Mouse (Mus musculus) embryo, embryonic 9.5 days (tissue): ENCODE measurements at regions not wholly inside any gene's neighbourhood (a gene's known extent, or its start where the extent isn't known, plus 50 kb on each side); places are given as distances from the start of the nearest gene placed in this dataset.

Experiments
- DNase-seq: peaks from one replicate; pipeline ENCODE4 v3.0.0-alpha.2; 2017; ENCODE audit errors: extremely low spot score

- no peak for DNase-seq
Observed at GRCm38 (mm10) chr2:12614345-12614744, 195.1 kb upstream of the Mindy3 start.

GRCm38 (mm10) chr2:12613858-12614257 lies 194.6 kb upstream of the Mindy3 start:
- no peak for DNase-seq

- no peak for DNase-seq
Observed at GRCm38 (mm10) chr2:12582566-12582965, 163.3 kb upstream of the Mindy3 start.

- no peak for DNase-seq
Observed at GRCm38 (mm10) chr2:12557736-12558135, 138.5 kb upstream of the Mindy3 start.

GRCm38 (mm10) chr2:12522411-12522810 lies 103.1 kb upstream of the Mindy3 start:
- no peak for DNase-seq

GRCm38 (mm10) chr2:12521744-12522143 lies 102.5 kb upstream of the Mindy3 start:
- no peak for DNase-seq

GRCm38 (mm10) chr2:12492369-12492768 lies 73.1 kb upstream of the Mindy3 start:
- DNase-seq: peak; percentile 12

- DNase-seq: no peak
Observed at GRCm38 (mm10) chr2:12469440-12470339, 50.4 kb upstream of the Mindy3 start.
